Comparison of ENCODE assay signal across 8 mouse cellular contexts in genomic region chr12:80945334-80945995, GRCm38 (mm10). TPM values are rescaled to one million over a fixed set of nuclear protein-coding genes. Genes with fewer than 3 reads are reported as not detected.
A peak's percentile ranks its signal among the peaks of the same experiment; 100 is the strongest.
DNase-seq lines count a peak whose midpoint lies in the region; ATAC-seq lines count a peak whose summit lies in the region.

TSS of gene Srsf5 (plus strand) at chr12:80945504.

- H3K4me1 ChIP-seq in heart, embryonic 14.5 days (ENCODE audit: control insufficient read depth in 2 of 2, insufficient read depth in 2 of 2, low read length in 2 of 2), result peaks cover 0 to 4% of the 10 kb centered on the region in 2 experiments; a peak in 3 of 4 replicates
- H3K4me1 ChIP-seq in liver, embryonic 13.5 days (replicated peaks), result peaks cover 63% of the 10 kb centered on the region
- H3K4me1 ChIP-seq in stomach, embryonic 16.5 days (ENCODE audit: control insufficient read depth, insufficient read depth, low read length), result peaks cover 11% of the 10 kb centered on the region

- H3K9ac ChIP-seq in heart, embryonic 14.5 days (ENCODE audit: low read length), result peak within 1 kb of the TSS; percentile 100
- peak within 1 kb of the TSS; percentile 91 for H3K9ac ChIP-seq in liver, embryonic 13.5 days
- H3K9ac ChIP-seq in stomach, embryonic 16.5 days (ENCODE audit: low read length), result peak within 1 kb of the TSS; percentile 98

- WGBS in heart, embryonic 14.5 days, result under 1% methylated on average over 50 of the region's 57 CpGs
- under 1% methylated on average over 55 of the region's 57 CpGs for WGBS in liver, embryonic 13.5 days (ENCODE audit: insufficient replicate concordance)
- WGBS in stomach, embryonic 16.5 days, result under 1% methylated on average over 56 of the region's 57 CpGs

- no peaks in the 10 kb centered on the region for H3K27me3 ChIP-seq in heart, embryonic 14.5 days (ENCODE audit: control insufficient read depth, insufficient read depth, low read length)
- H3K27me3 ChIP-seq in liver, embryonic 13.5 days, result no peaks in the 10 kb centered on the region
- no peaks in the 10 kb centered on the region for H3K27me3 ChIP-seq in stomach, embryonic 16.5 days (ENCODE audit: control insufficient read depth, insufficient read depth, low read length)

- H3K27ac ChIP-seq in heart, embryonic 14.5 days (replicated peaks in 1 of 2; ENCODE audit: control insufficient read depth in 1 of 2, insufficient read depth in 1 of 2, low read depth in 2 of 2, low read length in 2 of 2), result peak within 1 kb of the TSS; percentile 79 to 99
- H3K27ac ChIP-seq in liver, embryonic 13.5 days, result peak within 1 kb of the TSS; percentile 97
- peak within 1 kb of the TSS; percentile 95 for H3K27ac ChIP-seq in stomach, embryonic 16.5 days (ENCODE audit: low read length)

- peak; percentile 79 for ATAC-seq in CD4-positive, CD25-positive, alpha-beta regulatory T cell, adult 4 months
- peak; percentile 94 for ATAC-seq in heart, embryonic 14.5 days (ENCODE audit: insufficient number of reproducible peaks, insufficient read depth, low FRiP score, low read depth)
- peak; percentile 72 for ATAC-seq in liver, embryonic 13.5 days (ENCODE audit: low read depth)
- peak; percentile 95 for ATAC-seq in stomach, embryonic 16.5 days (ENCODE audit: insufficient read depth, low FRiP score)

- DNase-seq in c-Kit-negative CD71-positive TER-119-positive erythroid progenitor cells, embryonic 14.5 days (ENCODE audit: low read depth, low spot score), result peak; percentile 96
- DNase-seq in fibroblast of lung, adult 2 months (ENCODE audit: low read depth), result peak; percentile 95
- DNase-seq in kidney, postnatal 14 days, result peak; percentile 99
- peak; percentile 95 for DNase-seq in liver, embryonic 13.5 days
- peak; percentile 98 for DNase-seq in neural tube, embryonic 10.5 days (ENCODE audit: extremely low spot score, low spot score)

- peak within 1 kb of the TSS; percentile 85 for H3K4me2 ChIP-seq in heart, embryonic 14.5 days (ENCODE audit: low read length)
- H3K4me2 ChIP-seq in liver, embryonic 13.5 days, result peak within 1 kb of the TSS; percentile 76
- H3K4me2 ChIP-seq in stomach, embryonic 16.5 days (ENCODE audit: low read depth, low read length), result peak within 1 kb of the TSS; percentile 63

- no peaks in the 10 kb centered on the region for H3K9me3 ChIP-seq in heart, embryonic 14.5 days (ENCODE audit: control insufficient read depth, low read length)
- H3K9me3 ChIP-seq in liver, embryonic 13.5 days (replicated peaks), result no peaks in the 10 kb centered on the region
- no peaks in the 10 kb centered on the region for H3K9me3 ChIP-seq in stomach, embryonic 16.5 days (replicated peaks; ENCODE audit: control insufficient read depth, low read length)

- H3K36me3 ChIP-seq in heart, embryonic 14.5 days (ENCODE audit: control insufficient read depth, insufficient read depth, low read length), result peaks cover 36% of the 10 kb centered on the region
- peaks cover 40% of the 10 kb centered on the region for H3K36me3 ChIP-seq in liver, embryonic 13.5 days
- peaks cover 14% of the 10 kb centered on the region for H3K36me3 ChIP-seq in stomach, embryonic 16.5 days (ENCODE audit: control insufficient read depth, insufficient read depth, low read length)

- H3K4me3 ChIP-seq in heart, embryonic 14.5 days (ENCODE audit: control insufficient read depth in 1 of 2, insufficient read depth in 1 of 2, low read depth in 1 of 2, low read length in 2 of 2), result peak within 1 kb of the TSS; percentile 63 to 98
- H3K4me3 ChIP-seq in liver, embryonic 13.5 days (replicated peaks), result peak within 1 kb of the TSS; percentile 84
- H3K4me3 ChIP-seq in stomach, embryonic 16.5 days (replicated peaks; ENCODE audit: low read length), result peak within 1 kb of the TSS; percentile 97

RNA-seq across cellular contexts. Expression of gene Srsf5, which starts in this region (rescaled TPM):
- 100 to 1,000 TPM; 520 to 757 TPM for polyA plus RNA-seq in CD4-positive, CD25-positive, alpha-beta regulatory T cell, adult 4 months (2017; shearing (Covaris generic))
- polyA plus RNA-seq in heart, embryonic 14.5 days (2014; fragmentation: Nextera tagmentation; extraction: Ambion mirVana), result 208 and 242 TPM in 2 replicates
- polyA plus RNA-seq in liver, embryonic 13.5 days (2015; fragmentation: Nextera tagmentation; extraction: Ambion mirVana), result 313 and 375 TPM in 2 replicates
- polyA plus RNA-seq in stomach, embryonic 16.5 days (2015; fragmentation: Nextera tagmentation; extraction: Ambion mirVana), result 526 and 551 TPM in 2 replicates

Comparison
In these comparisons a context has a peak if more than half of its experiments do, and no peak if none do; other contexts are left out.
1. Peak in every context shown above with its lines: DNase-seq, ATAC-seq, H3K4me3 ChIP-seq and H3K27ac ChIP-seq.